Mouse (Mus musculus): ENCODE measurements at regions not wholly inside any gene's neighbourhood (a gene's known extent, or its start where the extent isn't known, plus 50 kb on each side); places are given as distances from the start of the nearest gene placed in this dataset.

GRCm38 (mm10) chr12:39711807-39712206 is 326.0 kb downstream of the Arl4a start:
- TF ChIP-seq TAL1 (conservative IDR thresholded peaks at IDR 0.05; ENCODE audit: low read depth, low read length) (no peak), CTCF (IDR thresholded peaks at IDR 0.05; ENCODE audit: low read depth, low read length) (no peak), GATA2 (IDR thresholded peaks at IDR 0.05; ENCODE audit: borderline replicate concordance, low read depth, low read length) (no peak), GATA1 (IDR thresholded peaks at IDR 0.05; ENCODE audit: borderline replicate concordance, low read length) (no peak), POLR2AphosphoS5 (IDR thresholded peaks at IDR 0.05; ENCODE audit: insufficient replicate concordance, low read depth, low read length) (no peak)
- H3K4me1 ChIP-seq (ENCODE audit: insufficient read depth, low read depth, low read length), result no peaks in the 10 kb centered on the region
- DNase-seq (ENCODE audit: low spot score) (no peak), ATAC-seq (ENCODE audit: extremely low read depth, insufficient number of reproducible peaks, low FRiP score, poor library complexity, severe bottlenecking) (no peak)
- H3K4me3 ChIP-seq (ENCODE audit: low read depth, low read length), result no peak overlapping the region
- no peaks in the 10 kb centered on the region; the same call in 1 of the 2 replicates for H3K27me3 ChIP-seq (ENCODE audit: insufficient read depth, low read length)
- no peaks in the 10 kb centered on the region for H3K9me3 ChIP-seq (replicated peaks)
- no peaks in the 10 kb centered on the region for H3K36me3 ChIP-seq (replicated peaks)

GRCm38 (mm10) chr12:39709850-39710249 is 328.0 kb downstream of the Arl4a start:
- no peak for TF ChIP-seq TAL1 (conservative IDR thresholded peaks at IDR 0.05; ENCODE audit: low read depth, low read length)
- no peak for TF ChIP-seq POLR2AphosphoS5 (IDR thresholded peaks at IDR 0.05; ENCODE audit: insufficient replicate concordance, low read depth, low read length)
- no peak for TF ChIP-seq GATA1 (IDR thresholded peaks at IDR 0.05; ENCODE audit: borderline replicate concordance, low read length)
- no peak for TF ChIP-seq CTCF (IDR thresholded peaks at IDR 0.05; ENCODE audit: low read depth, low read length)
- no peak for TF ChIP-seq GATA2 (IDR thresholded peaks at IDR 0.05; ENCODE audit: borderline replicate concordance, low read depth, low read length)
- DNase-seq (ENCODE audit: low spot score), result no peak
- ATAC-seq (ENCODE audit: extremely low read depth, insufficient number of reproducible peaks, low FRiP score, poor library complexity, severe bottlenecking), result no peak
- Histone ChIP-seq H3K27me3 (ENCODE audit: insufficient read depth, low read length) (no peaks in the 10 kb centered on the region; the same call in 1 of the 2 replicates), H3K36me3 (replicated peaks) (no peaks in the 10 kb centered on the region), H3K4me1 (ENCODE audit: insufficient read depth, low read depth, low read length) (no peaks in the 10 kb centered on the region), H3K4me3 (ENCODE audit: low read depth, low read length) (no peak overlapping the region), H3K9me3 (replicated peaks) (no peaks in the 10 kb centered on the region)

- DNase-seq (ENCODE audit: low spot score) (no peak), ATAC-seq (ENCODE audit: extremely low read depth, insufficient number of reproducible peaks, low FRiP score, poor library complexity, severe bottlenecking) (no peak)
- no peaks in the 10 kb centered on the region for H3K4me1 ChIP-seq (ENCODE audit: insufficient read depth, low read depth, low read length)
- H3K27me3 ChIP-seq (ENCODE audit: insufficient read depth, low read length), result no peaks in the 10 kb centered on the region
- no peaks in the 10 kb centered on the region for H3K9me3 ChIP-seq (replicated peaks)
- H3K36me3 ChIP-seq (replicated peaks), result no peaks in the 10 kb centered on the region
- no peak overlapping the region for H3K4me3 ChIP-seq (ENCODE audit: low read depth, low read length)
- no peak for TF ChIP-seq TAL1 (conservative IDR thresholded peaks at IDR 0.05; ENCODE audit: low read depth, low read length)
- no peak for TF ChIP-seq POLR2AphosphoS5 (IDR thresholded peaks at IDR 0.05; ENCODE audit: insufficient replicate concordance, low read depth, low read length)
- no peak for TF ChIP-seq GATA1 (IDR thresholded peaks at IDR 0.05; ENCODE audit: borderline replicate concordance, low read length)
- TF ChIP-seq GATA2 (IDR thresholded peaks at IDR 0.05; ENCODE audit: borderline replicate concordance, low read depth, low read length), result no peak
- TF ChIP-seq CTCF (IDR thresholded peaks at IDR 0.05; ENCODE audit: low read depth, low read length), result no peak
Observed at GRCm38 (mm10) chr12:39697182-39697581, 340.6 kb downstream of the Arl4a start.

DNA sequence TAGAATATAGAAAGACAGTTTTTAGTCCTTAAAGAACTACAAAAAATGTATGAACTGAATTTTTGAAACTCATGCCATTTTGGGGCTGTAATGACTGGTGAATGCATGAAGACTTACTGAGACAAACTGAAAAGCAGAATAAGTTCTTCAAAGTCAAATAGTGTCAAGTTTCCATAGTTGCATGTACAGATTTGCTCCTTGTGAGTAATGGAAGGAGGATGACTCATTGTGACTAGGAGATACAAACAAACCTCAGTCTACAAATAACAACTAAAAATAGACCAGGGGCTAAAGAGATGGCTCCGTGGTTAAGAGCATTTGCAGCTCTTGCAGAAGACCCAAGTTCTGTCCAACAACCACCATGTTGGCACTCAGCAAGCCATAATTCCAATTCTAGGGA is 342.5 kb downstream of the Arl4a start:
- Histone ChIP-seq H3K4me3 (ENCODE audit: low read depth, low read length) (no peak overlapping the region), H3K36me3 (replicated peaks) (no peaks in the 10 kb centered on the region), H3K9me3 (replicated peaks) (no peaks in the 10 kb centered on the region), H3K4me1 (ENCODE audit: insufficient read depth, low read depth, low read length) (no peaks in the 10 kb centered on the region), H3K27me3 (ENCODE audit: insufficient read depth, low read length) (no peaks in the 10 kb centered on the region)
- no peak for TF ChIP-seq POLR2AphosphoS5 (IDR thresholded peaks at IDR 0.05; ENCODE audit: insufficient replicate concordance, low read depth, low read length)
- TF ChIP-seq GATA2 (IDR thresholded peaks at IDR 0.05; ENCODE audit: borderline replicate concordance, low read depth, low read length), result no peak
- TF ChIP-seq TAL1 (conservative IDR thresholded peaks at IDR 0.05; ENCODE audit: low read depth, low read length), result no peak
- no peak for TF ChIP-seq GATA1 (IDR thresholded peaks at IDR 0.05; ENCODE audit: borderline replicate concordance, low read length)
- TF ChIP-seq CTCF (IDR thresholded peaks at IDR 0.05; ENCODE audit: low read depth, low read length), result no peak
- no peak for ATAC-seq (ENCODE audit: extremely low read depth, insufficient number of reproducible peaks, low FRiP score, poor library complexity, severe bottlenecking)
- no peak for DNase-seq (ENCODE audit: low spot score)

DNA sequence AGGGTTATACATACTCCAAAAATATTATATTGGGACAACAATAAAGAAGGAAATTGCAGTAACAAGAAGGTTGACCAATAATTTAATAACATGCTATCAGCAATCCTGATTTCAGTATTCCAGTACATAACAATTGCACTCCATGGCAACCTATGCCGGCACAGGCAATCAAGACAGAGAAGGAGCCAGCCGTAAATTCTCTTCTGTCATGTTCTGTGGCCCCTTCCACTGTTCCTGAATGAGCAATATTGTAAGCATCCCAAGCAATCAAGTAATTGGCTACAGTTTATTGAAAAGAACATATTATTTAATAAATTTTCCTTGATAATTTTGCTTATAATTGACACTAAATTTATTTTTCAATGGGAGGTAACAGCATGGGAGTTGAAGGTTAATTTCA is 345.8 kb downstream of the Arl4a start:
- DNase-seq (ENCODE audit: low spot score) (no peak), ATAC-seq (ENCODE audit: extremely low read depth, insufficient number of reproducible peaks, low FRiP score, poor library complexity, severe bottlenecking) (no peak)
- TF ChIP-seq GATA1 (IDR thresholded peaks at IDR 0.05; ENCODE audit: borderline replicate concordance, low read length), result no peak
- TF ChIP-seq GATA2 (IDR thresholded peaks at IDR 0.05; ENCODE audit: borderline replicate concordance, low read depth, low read length), result no peak
- no peak for TF ChIP-seq POLR2AphosphoS5 (IDR thresholded peaks at IDR 0.05; ENCODE audit: insufficient replicate concordance, low read depth, low read length)
- TF ChIP-seq CTCF (IDR thresholded peaks at IDR 0.05; ENCODE audit: low read depth, low read length), result no peak
- no peak for TF ChIP-seq TAL1 (conservative IDR thresholded peaks at IDR 0.05; ENCODE audit: low read depth, low read length)
- Histone ChIP-seq H3K9me3 (replicated peaks) (no peaks in the 10 kb centered on the region), H3K27me3 (ENCODE audit: insufficient read depth, low read length) (no peaks in the 10 kb centered on the region), H3K4me3 (ENCODE audit: low read depth, low read length) (no peak overlapping the region), H3K4me1 (ENCODE audit: insufficient read depth, low read depth, low read length) (no peaks in the 10 kb centered on the region), H3K36me3 (replicated peaks) (no peaks in the 10 kb centered on the region)

DNA sequence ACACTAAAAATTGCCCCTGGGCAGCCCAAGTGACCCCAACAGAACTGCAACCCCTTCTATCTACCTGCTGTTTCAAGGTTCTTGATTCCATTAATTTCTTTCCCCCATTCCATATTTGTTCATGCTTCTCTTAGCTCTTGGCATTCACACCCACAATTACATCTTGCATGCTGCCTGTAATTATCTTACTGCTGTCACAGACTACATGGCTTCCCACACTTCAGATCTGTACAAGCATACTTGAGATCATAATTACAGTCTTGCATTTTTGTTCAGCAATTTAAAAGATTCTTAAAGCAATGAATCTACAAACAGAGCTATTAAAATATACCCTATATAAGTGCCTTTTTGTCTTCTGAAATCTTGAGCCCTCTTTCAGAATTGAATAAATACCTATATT is 352.4 kb downstream of the Arl4a start:
- Histone ChIP-seq H3K36me3 (replicated peaks) (no peaks in the 10 kb centered on the region), H3K4me1 (ENCODE audit: insufficient read depth, low read depth, low read length) (no peaks in the 10 kb centered on the region), H3K9me3 (replicated peaks) (no peaks in the 10 kb centered on the region), H3K27me3 (ENCODE audit: insufficient read depth, low read length) (no peaks in the 10 kb centered on the region), H3K4me3 (ENCODE audit: low read depth, low read length) (no peak overlapping the region)
- TF ChIP-seq TAL1 (conservative IDR thresholded peaks at IDR 0.05; ENCODE audit: low read depth, low read length) (no peak), GATA2 (IDR thresholded peaks at IDR 0.05; ENCODE audit: borderline replicate concordance, low read depth, low read length) (no peak), CTCF (IDR thresholded peaks at IDR 0.05; ENCODE audit: low read depth, low read length) (no peak), GATA1 (IDR thresholded peaks at IDR 0.05; ENCODE audit: borderline replicate concordance, low read length) (no peak), POLR2AphosphoS5 (IDR thresholded peaks at IDR 0.05; ENCODE audit: insufficient replicate concordance, low read depth, low read length) (no peak)
- ATAC-seq (ENCODE audit: extremely low read depth, insufficient number of reproducible peaks, low FRiP score, poor library complexity, severe bottlenecking) (no peak), DNase-seq (ENCODE audit: low spot score) (no peak)

Measured in G1E (cell line).